Mouse (Mus musculus) stomach, postnatal 0 days (tissue): ENCODE measurements around the gene Fam162a. TPM values are rescaled to one million over a fixed set of nuclear protein-coding genes. Genes with fewer than 3 reads are reported as not detected.
"Not testable (repeated sequence)": the region's sequence is repeated elsewhere in the genome, so short reads cannot be mapped to it uniquely, and the experiment has no call there.

Experiments
- ATAC-seq: fragments of 200-750 bp; cut with Nextera tagmentation; 2 replicates; pipeline ENCODE4 v1.8.0; 2017; ENCODE audit not compliant: low FRiP score, low TSS enrichment
- DNase-seq: peaks from one replicate; pipeline ENCODE4 v3.0.0-alpha.2; 2016; ENCODE audit warnings: low spot score
- H3K27ac ChIP-seq: fragments of 300-500 bp; sonication (generic); replicated peaks from 2 replicates; pipeline ENCODE4 v1.5.1; 2014; ENCODE audit warnings: mild to moderate bottlenecking, control low read depth
- H3K27me3 ChIP-seq: fragments of 300-500 bp; sonication (generic); 2 replicates; pipeline ENCODE4 v1.6.1; 2014; ENCODE audit warnings: low read length; ENCODE audit not compliant: control insufficient read depth, insufficient read depth
- H3K36me3 ChIP-seq: fragments of 300-500 bp; sonication (generic); 2 replicates; pipeline ENCODE4 v1.6.1; 2014; ENCODE audit warnings: low read length, mixed read lengths; ENCODE audit not compliant: control insufficient read depth, insufficient read depth
- H3K4me1 ChIP-seq: fragments of 300-500 bp; sonication (generic); replicated peaks from 2 replicates; pipeline ENCODE4 v1.6.1; 2014; ENCODE audit warnings: antibody characterized with exemption; ENCODE audit not compliant: control insufficient read depth, insufficient read depth
- H3K4me2 ChIP-seq: fragments of 300-500 bp; sonication (generic); replicated peaks from 2 replicates; pipeline ENCODE4 v1.6.1; 2014; ENCODE audit warnings: low read depth, mild to moderate bottlenecking, control low read depth, moderate library complexity
- H3K4me3 ChIP-seq: fragments of 300-500 bp; sonication (generic); 2 replicates; pipeline ENCODE4 v1.5.1; 2014; ENCODE audit warnings: low read depth, low read length, control low read depth
- H3K9ac ChIP-seq: fragments of 300-500 bp; sonication (generic); 2 replicates; pipeline ENCODE4 v1.6.1; 2014; ENCODE audit warnings: mild to moderate bottlenecking, low read length, control low read depth, mixed read lengths
- H3K9me3 ChIP-seq: fragments of 300-500 bp; sonication (generic); 2 replicates; pipeline ENCODE4 v1.6.1; 2016; ENCODE audit warnings: low read length; ENCODE audit not compliant: control insufficient read depth
- CTCF ChIP-seq: IDR thresholded peaks from 2 replicates; pipeline ENCODE4 v1.5.1; 2016; ENCODE audit warnings: antibody characterized with exemption, low read depth, mild to moderate bottlenecking, moderate library complexity
- EP300 ChIP-seq: optimal IDR thresholded peaks from 2 replicates; pipeline ENCODE3; 2016; ENCODE audit warnings: antibody characterized with exemption
- WGBS: fragments of 180-500 bp; shearing (Covaris S2); extraction: QIAGEN DNeasy Blood & Tissue Kit; methylation state at CpG from one replicate; pipeline ENCODE4 v1.1.7; 2014; 5-methylcytosine and 5-hydroxymethylcytosine counted together
- polyA plus RNA-seq: library from polyadenylated mRNA; unstranded; fragments of >200 nt; fragmentation: Nextera tagmentation; extraction: Ambion mirVana; gene quantifications from 2 replicates; pipeline ENCODE4 v1.2.1, GENCODE M21; 2015

Gene Fam162a
- polyA plus RNA-seq = 416 and 424 TPM in 2 replicates

- Histone ChIP-seq H3K27me3 (no peaks in the 10 kb centered on the region), H3K9ac (peak within 1 kb of the TSS; percentile 85), H3K4me3 (peak within 1 kb of the TSS; percentile 75), H3K36me3 (no peaks in the 10 kb centered on the region), H3K4me1 (no peaks in the 10 kb centered on the region), H3K27ac (peak within 1 kb of the TSS; percentile 99), H3K9me3 (no peaks in the 10 kb centered on the region), H3K4me2 (peak within 1 kb of the TSS; percentile 84)
- TF ChIP-seq EP300 = no peak
- peak; percentile 11; the same call in 1 of the 2 replicates for TF ChIP-seq CTCF
- DNase-seq (peak; percentile 93), ATAC-seq (peak; percentile 93)
- under 1% methylated on average over 78 of the region's 81 CpGs for WGBS
Observed at GRCm38 (mm10) chr16:36071450-36072379, at the start of gene Fam162a, which contains the start of gene Ccdc58. Gene Fam162a, minus strand, starts transcription at chr16:36071594. Gene Ccdc58, plus strand, starts transcription at chr16:36071685.

- H3K27me3 ChIP-seq, H3K9ac ChIP-seq, H3K9me3 ChIP-seq, H3K4me3 ChIP-seq, H3K36me3 ChIP-seq, H3K4me1 ChIP-seq, H3K4me2 ChIP-seq, DNase-seq, ATAC-seq, H3K27ac ChIP-seq: not testable (repeated sequence)
- WGBS = 93% methylated on average over 6 of the region's 6 CpGs
Observed at GRCm38 (mm10) chr16:36115751-36116150, 44.4 kb upstream of the Fam162a start.

- H3K9ac ChIP-seq, H3K27me3 ChIP-seq, ATAC-seq, H3K9me3 ChIP-seq, H3K4me2 ChIP-seq, H3K4me1 ChIP-seq, H3K27ac ChIP-seq, DNase-seq, H3K36me3 ChIP-seq, H3K4me3 ChIP-seq: not testable (repeated sequence)
Observed at GRCm38 (mm10) chr16:36111486-36111885, 40.1 kb upstream of the Fam162a start.

- 83% methylated on average over 1 of the region's 1 CpGs for WGBS
- 0 out of 2 replicates have a peak, but pooled peaks cover 5% of the 10 kb centered on the region for H3K9me3 ChIP-seq
- H3K4me3 ChIP-seq = no peak overlapping the region
- no peaks in the 10 kb centered on the region for H3K36me3 ChIP-seq
- TF ChIP-seq CTCF (no peak), EP300 (no peak)
- no peaks in the 10 kb centered on the region for H3K27me3 ChIP-seq
- H3K27ac ChIP-seq = no peak overlapping the region
- no peak overlapping the region for H3K9ac ChIP-seq
- DNase-seq = no peak
- no peak for ATAC-seq
- no peaks in the 10 kb centered on the region for H3K4me1 ChIP-seq
- no peak overlapping the region for H3K4me2 ChIP-seq
Observed at GRCm38 (mm10) chr16:36102211-36102610, 30.8 kb upstream of the Fam162a start.

- 68% methylated on average over 1 of the region's 1 CpGs for WGBS
- no peaks in the 10 kb centered on the region for H3K27me3 ChIP-seq
- H3K36me3 ChIP-seq = no peaks in the 10 kb centered on the region
- H3K27ac ChIP-seq = no peak overlapping the region
- no peak for ATAC-seq
- H3K4me1 ChIP-seq = no peaks in the 10 kb centered on the region
- DNase-seq = no peak
- no peak overlapping the region for H3K4me3 ChIP-seq
- H3K9me3 ChIP-seq = 0 out of 2 replicates have a peak, but pooled peaks cover 5% of the 10 kb centered on the region
- no peak overlapping the region for H3K4me2 ChIP-seq
- TF ChIP-seq CTCF = no peak
- TF ChIP-seq EP300 = no peak
- no peak overlapping the region for H3K9ac ChIP-seq
Observed at GRCm38 (mm10) chr16:36101526-36101925, 30.1 kb upstream of the Fam162a start.

- not testable (repeated sequence) for H3K27ac ChIP-seq, DNase-seq, H3K9ac ChIP-seq, H3K4me2 ChIP-seq, H3K36me3 ChIP-seq, ATAC-seq, H3K27me3 ChIP-seq, H3K4me3 ChIP-seq, H3K9me3 ChIP-seq, H3K4me1 ChIP-seq
- 87% methylated on average over 12 of the region's 12 CpGs for WGBS
Observed at GRCm38 (mm10) chr16:36097813-36098499, 26.6 kb upstream of the Fam162a start.
